Mouse (Mus musculus) CH12.LX (cell line): ENCODE data around the gene Coq3. TPM values are rescaled to one million over a fixed set of nuclear protein-coding genes. Genes with fewer than 3 reads are reported as not detected.

ENCODE experiments used
- DNase-seq: peaks from one replicate; pipeline ENCODE4 v3.0.0-alpha.2; 2013; ENCODE audit errors: extremely low read depth
- H3K27ac ChIP-seq: 2 replicates; pipeline ENCODE4 v1.5.1; 2012; ENCODE audit warnings: low read depth, mild to moderate bottlenecking, control low read depth, moderate library complexity; ENCODE audit not compliant: insufficient read depth
- H3K27me3 ChIP-seq: replicated peaks from 2 replicates; pipeline ENCODE3; 2012; ENCODE audit warnings: inconsistent platforms
- H3K36me3 ChIP-seq, 2 experiments: replicated peaks in 1 of 2; 2 replicates each; pipeline versions ENCODE3 to v1.6.1; 2012; ENCODE audit warnings: inconsistent platforms in 1 of 2, low read length in 1 of 2, mild to moderate bottlenecking in 1 of 2, mixed read lengths in 1 of 2, moderate library complexity in 1 of 2; ENCODE audit not compliant: control insufficient read depth in 1 of 2, insufficient read depth in 1 of 2
- H3K4me1 ChIP-seq, 2 experiments: 2 replicates each; pipeline ENCODE4 v1.6.1; 2012; ENCODE audit warnings: inconsistent platforms in 1 of 2, moderate library complexity in 1 of 2; ENCODE audit not compliant: insufficient read depth in 2 of 2, control insufficient read depth in 1 of 2
- H3K4me2 ChIP-seq: 2 replicates; pipeline ENCODE4 v1.6.1; 2012; ENCODE audit warnings: low read depth, mild to moderate bottlenecking, control low read depth; ENCODE audit not compliant: poor library complexity, insufficient read depth, severe bottlenecking
- H3K4me3 ChIP-seq, 3 experiments: fragments of 150-350 bp in 1 of 3; sonication (generic) in 1 of 3; replicated peaks in 1 of 3; 2 replicates each; pipeline versions ENCODE3 to v1.5.1; 2011 to 2012; ENCODE audit warnings: low read depth in 2 of 3, low read length in 2 of 3, mild to moderate bottlenecking in 2 of 3, moderate library complexity in 2 of 3, control low read depth in 1 of 3, improper control_type of control experiment in 1 of 3, inconsistent platforms in 1 of 3, mixed read lengths in 1 of 3; ENCODE audit not compliant: poor library complexity in 1 of 3
- H3K79me2 ChIP-seq: replicated peaks from 2 replicates; pipeline ENCODE4 v1.6.1; 2012; ENCODE audit warnings: mild to moderate bottlenecking, moderate library complexity; ENCODE audit not compliant: control insufficient read depth, poor library complexity, insufficient read depth, severe bottlenecking; ENCODE audit errors: extremely low read depth
- H3K9ac ChIP-seq: 2 replicates; pipeline ENCODE4 v1.6.1; 2012; ENCODE audit warnings: low read depth, mild to moderate bottlenecking, control low read depth, moderate library complexity; ENCODE audit not compliant: insufficient read depth
- H3K9me3 ChIP-seq: replicated peaks from 2 replicates; pipeline ENCODE3; 2012; ENCODE audit warnings: low read length, inconsistent platforms, mixed read lengths
- BHLHE40 ChIP-seq: IDR thresholded peaks from 2 replicates; pipeline ENCODE4 v1.6.1; 2011; ENCODE audit warnings: mild to moderate bottlenecking, low read depth, low read length, improper control_type of control experiment
- CHD2 ChIP-seq: IDR thresholded peaks from 2 replicates; pipeline ENCODE4 v1.6.1; 2011; ENCODE audit warnings: low read length, improper control_type of control experiment
- CTCF ChIP-seq, 2 experiments: IDR thresholded peaks in 1 of 2; conservative IDR thresholded peaks in 1 of 2; 2 replicates each; pipeline ENCODE4 v1.5.1; 2011 to 2012; ENCODE audit warnings: low read depth in 2 of 2, low read length in 2 of 2, improper control_type of control experiment in 1 of 2, inconsistent platforms in 1 of 2, mild to moderate bottlenecking in 1 of 2, moderate library complexity in 1 of 2
- E2F4 ChIP-seq: IDR thresholded peaks from 2 replicates; pipeline ENCODE4 v1.6.1; 2011; ENCODE audit warnings: low read depth, low read length, improper control_type of control experiment; ENCODE audit not compliant: insufficient replicate concordance
- HCFC1 ChIP-seq: IDR thresholded peaks from 2 replicates; pipeline ENCODE4 v1.6.1; 2012; ENCODE audit warnings: low read depth, mild to moderate bottlenecking, inconsistent platforms, low read length, improper control_type of control experiment
- IRF4 ChIP-seq: IDR thresholded peaks from 2 replicates; pipeline ENCODE4 v1.6.1; 2014; ENCODE audit warnings: low read depth, mild to moderate bottlenecking, inconsistent platforms, low read length, improper control_type of control experiment
- JUN ChIP-seq: IDR thresholded peaks from 2 replicates; pipeline ENCODE4 v1.6.1; 2011; ENCODE audit warnings: low read depth, mild to moderate bottlenecking, low read length, improper control_type of control experiment, moderate library complexity; ENCODE audit not compliant: insufficient read depth
- JUND ChIP-seq: conservative IDR thresholded peaks from 2 replicates; pipeline ENCODE4 v1.6.1; 2011; ENCODE audit warnings: low read depth, low read length, improper control_type of control experiment
- MAFK ChIP-seq: IDR thresholded peaks from 2 replicates; pipeline ENCODE4 v1.6.1; 2011; ENCODE audit warnings: low read length, improper control_type of control experiment; ENCODE audit not compliant: insufficient replicate concordance
- MEF2A ChIP-seq: IDR thresholded peaks from 2 replicates; pipeline ENCODE4 v1.6.1; 2014; ENCODE audit warnings: low read depth, mild to moderate bottlenecking, inconsistent platforms, low read length, improper control_type of control experiment, borderline replicate concordance
- MXI1 ChIP-seq: IDR thresholded peaks from 2 replicates; pipeline ENCODE4 v1.6.1; 2011; ENCODE audit warnings: mild to moderate bottlenecking, low read depth, low read length, improper control_type of control experiment
- NRF1 ChIP-seq: IDR thresholded peaks from 2 replicates; pipeline ENCODE4 v1.6.1; 2014; ENCODE audit warnings: low read depth, mild to moderate bottlenecking, inconsistent platforms, low read length, improper control_type of control experiment, moderate library complexity
- POLR2A ChIP-seq: IDR thresholded peaks from 2 replicates; pipeline ENCODE4 v1.6.1; 2011; ENCODE audit warnings: low read depth, mild to moderate bottlenecking, improper control_type of control experiment, low read length
- RAD21 ChIP-seq: IDR thresholded peaks from 2 replicates; pipeline ENCODE4 v1.6.1; 2011; ENCODE audit warnings: low read depth, mild to moderate bottlenecking, low read length, improper control_type of control experiment, moderate library complexity
- SIN3A ChIP-seq: IDR thresholded peaks from 2 replicates; pipeline ENCODE4 v1.6.1; 2012; ENCODE audit warnings: low read length, improper control_type of control experiment, inconsistent platforms
- SMC3 ChIP-seq: IDR thresholded peaks from 2 replicates; pipeline ENCODE4 v1.6.1; 2011; ENCODE audit warnings: low read depth, low read length, improper control_type of control experiment
- TBP ChIP-seq: conservative IDR thresholded peaks from 2 replicates; pipeline ENCODE4 v1.6.1; 2011; ENCODE audit warnings: low read depth, low read length, improper control_type of control experiment
- TCF12 ChIP-seq: IDR thresholded peaks from 2 replicates; pipeline ENCODE4 v1.6.1; 2014; ENCODE audit warnings: low read depth, mild to moderate bottlenecking, inconsistent platforms, low read length, improper control_type of control experiment
- USF1 ChIP-seq: IDR thresholded peaks from 2 replicates; pipeline ENCODE4 v1.6.1; 2014; ENCODE audit warnings: low read depth, mild to moderate bottlenecking, inconsistent platforms, low read length, improper control_type of control experiment
- USF2 ChIP-seq: conservative IDR thresholded peaks from 2 replicates; pipeline ENCODE4 v1.6.1; 2011; ENCODE audit warnings: low read depth, low read length, improper control_type of control experiment
- ZNF384 ChIP-seq: IDR thresholded peaks from 2 replicates; pipeline ENCODE4 v1.6.1; 2012; ENCODE audit warnings: low read depth, low read length, improper control_type of control experiment, inconsistent platforms
- dilution Hi-C: fragments of 300-500 bp; cut with MboI; formaldehyde crosslinking; loops from 2 replicates; pipeline ENCODE4 v1.14.3; 2020; ENCODE audit warnings: low sequenced_read_pairs; ENCODE audit not compliant: extremely low pct_unique_long_range_greater_than_20kb, extremely low pct_ligation_motif_present
- in situ Hi-C: fragments of 300-500 bp; cut with MboI; formaldehyde crosslinking; loops from 3 replicates; pipeline ENCODE4 v1.14.3; 2019; ENCODE audit warnings: low sequenced_read_pairs, low pct_ligation_motif_present, low pct_unique_long_range_greater_than_20kb, mixed read lengths
- polyA plus RNA-seq: library from polyadenylated mRNA; unstranded; fragments of >175 nt; gene quantifications from 2 replicates; pipeline ENCODE4 v1.2.1, GENCODE M21; 2012; ENCODE audit warnings: low read depth; ENCODE audit not compliant: insufficient read length
- total RNA-seq, 2 experiments: library from RNA; depleted of rRNA; stranded (reverse); fragments of 300-350 nt in 1 of 2; fragments of >200 nt in 1 of 2; gene quantifications; 2 replicates each; pipeline ENCODE4 v1.2.3; 2012 to 2014

The Coq3 gene
- total and polyA plus RNA-seq, 3 experiments: 5.1 to 9.2 (median 8.2) TPM

DNA sequence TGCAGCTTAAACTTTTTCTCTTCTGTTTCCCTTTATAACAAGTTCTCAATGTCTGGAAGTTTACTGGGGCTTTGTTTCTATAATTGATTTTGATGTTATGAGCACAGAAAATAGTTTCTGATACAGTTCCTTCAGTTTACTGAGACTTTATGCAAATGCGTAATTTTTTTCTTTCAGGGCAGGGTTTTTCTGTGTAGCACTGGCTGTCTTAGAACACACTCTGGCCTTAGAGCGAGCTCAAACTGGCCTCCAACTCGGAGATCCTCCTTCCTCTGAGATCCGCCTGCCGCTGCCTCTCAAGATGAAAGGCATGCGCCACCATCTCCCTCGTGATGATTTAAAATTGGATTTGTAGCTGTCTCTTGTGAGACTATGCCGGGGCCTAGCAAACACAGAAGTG is 58.4 kb downstream of the Coq3 start:
- H3K9ac ChIP-seq: peak overlapping the region; percentile 17; the same call in 1 of the 2 replicates
- H3K4me3 ChIP-seq: no peak overlapping the region
- no peaks in the 10 kb centered on the region for H3K9me3 ChIP-seq
- no peak for DNase-seq
- no peaks in the 10 kb centered on the region for H3K36me3 ChIP-seq
- in situ Hi-C loops: no loop called here
- H3K27me3 ChIP-seq: no peaks in the 10 kb centered on the region
- H3K4me2 ChIP-seq: 0 out of 2 replicates have a peak overlapping the region, but pooled peaks have one; percentile 3
- peaks cover 18 to 33% of the 10 kb centered on the region in 2 experiments for H3K4me1 ChIP-seq
- TF ChIP-seq NRF1 (no peak), TBP (peak; percentile 74), RAD21 (no peak), MXI1 (no peak), TCF12 (no peak), HCFC1 (no peak), ZNF384 (peak; percentile 90), CTCF (conservative IDR thresholded peaks at IDR 0.05 in 1 of 2, IDR thresholded peaks at IDR 0.05 in 1 of 2; ENCODE audit: low read depth in 2 of 2, low read length in 2 of 2) (no peak), IRF4 (no peak), POLR2A (peak; percentile 62), USF1 (no peak), MAFK (no peak), JUN (no peak), E2F4 (no peak), BHLHE40 (no peak)
- TF ChIP-seq, all 38 proteins: peak for 3
- H3K27ac ChIP-seq: peak overlapping the region; percentile 58
- no peaks in the 10 kb centered on the region for H3K79me2 ChIP-seq
- dilution Hi-C loops: no loop called here

DNA sequence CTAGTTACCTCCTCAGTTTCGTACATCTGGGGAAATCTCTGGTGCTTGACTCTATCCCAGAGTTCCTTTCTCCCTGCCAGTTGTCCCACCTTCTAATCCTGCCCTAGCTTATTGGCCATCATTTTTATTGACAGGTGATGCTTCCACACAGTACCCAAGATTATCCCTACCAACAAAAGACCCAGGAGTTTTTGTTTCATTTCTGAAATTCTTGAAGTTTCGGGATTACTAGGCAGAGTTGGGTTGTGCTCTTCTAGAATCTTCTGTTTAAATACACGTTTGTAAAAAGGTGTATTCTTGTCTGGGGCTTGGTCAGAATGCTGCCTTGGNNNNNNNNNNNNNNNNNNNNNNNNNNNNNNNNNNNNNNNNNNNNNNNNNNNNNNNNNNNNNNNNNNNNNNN is 65.2 kb downstream of the Coq3 start:
- H3K27ac ChIP-seq: no peak overlapping the region
- TF ChIP-seq SMC3: no peak
- TF ChIP-seq CHD2: 0 out of 2 replicates have a peak, but pooled peaks have one; percentile 10
- peak; percentile 70 for TF ChIP-seq JUND
- TF ChIP-seq JUN: peak; percentile 41
- TF ChIP-seq MXI1: peak; percentile 25; the same call in 1 of the 2 replicates
- TF ChIP-seq MEF2A: peak; percentile 40; the same call in 1 of the 2 replicates
- no peak for TF ChIP-seq USF2
- TF ChIP-seq IRF4: peak; percentile 71; the same call in 1 of the 2 replicates
- 0 out of 2 replicates have a peak, but pooled peaks have one; percentile 9 for TF ChIP-seq SIN3A
- dilution Hi-C loops: no loop called here
- peak overlapping the region; percentile 9; the same call in 1 of the 2 replicates for H3K9ac ChIP-seq
- peak overlapping the region; percentile 83 for H3K4me2 ChIP-seq
- H3K4me1 ChIP-seq: peaks cover 0 to 5% of the 10 kb centered on the region in 2 experiments; a peak in 2 of 4 replicates
- no peaks in the 10 kb centered on the region for H3K9me3 ChIP-seq
- no peaks in the 10 kb centered on the region for H3K36me3 ChIP-seq
- H3K4me3 ChIP-seq: no peak overlapping the region
- H3K79me2 ChIP-seq: no peaks in the 10 kb centered on the region
- DNase-seq: no peak
- in situ Hi-C loops: no loop called here
- H3K27me3 ChIP-seq: no peaks in the 10 kb centered on the region
